Mouse (Mus musculus) liver, embryonic 14.5 days (tissue): ENCODE measurements around the gene Otogl.

Experiments used
- CTCF ChIP-seq: IDR thresholded peaks from 2 replicates; pipeline ENCODE4 v1.5.1; 2016; ENCODE audit warnings: antibody characterized with exemption, low read depth, control low read depth
- EP300 ChIP-seq: IDR thresholded peaks from 2 replicates; pipeline ENCODE4 v1.6.1; 2016; ENCODE audit warnings: antibody characterized with exemption, low read depth

DNA sequence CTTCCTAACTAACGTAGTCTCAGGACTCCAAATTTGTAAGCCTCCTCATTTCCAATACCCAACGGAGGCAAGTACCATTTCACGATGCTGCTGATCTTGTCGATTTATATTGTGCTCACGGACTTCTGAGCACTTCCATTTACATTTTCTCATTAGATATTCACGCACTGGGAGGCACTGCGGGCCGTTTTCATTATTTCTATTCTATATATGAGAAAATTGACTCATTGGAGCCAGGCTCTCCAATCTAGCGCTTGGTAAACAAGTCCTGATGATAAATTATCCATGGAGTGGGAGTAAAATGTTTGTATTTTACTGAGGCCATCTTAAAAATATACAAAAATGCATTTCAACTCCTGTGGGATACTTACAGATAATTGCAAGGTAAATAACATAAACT lies 21.5 kb downstream of the Otogl start:
- TF ChIP-seq EP300 (no peak), CTCF (no peak)
